Mouse (Mus musculus) kidney, adult 2 months (tissue): ENCODE data around the gene 0610010K14Rik. TPM values are rescaled to one million over a fixed set of nuclear protein-coding genes. Genes with fewer than 3 reads are reported as not detected.

Experiments used
- DNase-seq: peaks from one replicate; pipeline ENCODE4 v3.0.0; 2021
- H3K27ac ChIP-seq: fragments of 200-500 bp; 2 replicates; pipeline ENCODE4 v1.5.1; 2012; ENCODE audit warnings: low read depth, low read length, control low read depth, inconsistent platforms; ENCODE audit not compliant: insufficient read depth
- H3K27me3 ChIP-seq: fragments of 200-500 bp; replicated peaks from 2 replicates; pipeline ENCODE4 v1.6.1; 2012; ENCODE audit warnings: mild to moderate bottlenecking, moderate library complexity, low read length, inconsistent platforms; ENCODE audit not compliant: control insufficient read depth, insufficient read depth
- H3K36me3 ChIP-seq: fragments of 200-500 bp; 2 replicates; pipeline ENCODE4 v1.6.1; 2012; ENCODE audit warnings: mild to moderate bottlenecking, moderate library complexity, low read length, inconsistent platforms; ENCODE audit not compliant: control insufficient read depth, insufficient read depth
- H3K4me1 ChIP-seq: fragments of 200-500 bp; 2 replicates; pipeline ENCODE4 v1.6.1; 2011; ENCODE audit warnings: low read length; ENCODE audit not compliant: control insufficient read depth, insufficient read depth
- H3K4me3 ChIP-seq: fragments of 200-500 bp; 2 replicates; pipeline ENCODE4 v1.5.1; 2011; ENCODE audit warnings: mild to moderate bottlenecking, low read depth, low read length, control low read depth; ENCODE audit not compliant: insufficient read depth
- CTCF ChIP-seq: fragments of 200-500 bp; conservative IDR thresholded peaks from 2 replicates; pipeline ENCODE4 v1.5.1; 2011; ENCODE audit warnings: low read depth, mild to moderate bottlenecking, control low read depth, low read length, moderate library complexity, mixed read lengths; ENCODE audit not compliant: insufficient read depth, insufficient read length
- POLR2A ChIP-seq: fragments of 200-500 bp; IDR thresholded peaks from one replicate; pipeline ENCODE4 v1.6.1; 2011; ENCODE audit warnings: low read depth, low read length, control low read depth
- WGBS: fragments of 180-500 bp; shearing (Covaris S2); methylation state at CpG from one replicate; pipeline ENCODE4 v1.1.7; 2018; 5-methylcytosine and 5-hydroxymethylcytosine counted together
- polyA plus RNA-seq: library from polyadenylated mRNA; depleted of rRNA; stranded (reverse); fragments of >200 nt; gene quantifications from 2 replicates; pipeline ENCODE4 v1.2.3, GENCODE M21; 2012

The 0610010K14Rik gene
- polyA plus RNA-seq, 1 experiment, result 78.9 TPM

DNA sequence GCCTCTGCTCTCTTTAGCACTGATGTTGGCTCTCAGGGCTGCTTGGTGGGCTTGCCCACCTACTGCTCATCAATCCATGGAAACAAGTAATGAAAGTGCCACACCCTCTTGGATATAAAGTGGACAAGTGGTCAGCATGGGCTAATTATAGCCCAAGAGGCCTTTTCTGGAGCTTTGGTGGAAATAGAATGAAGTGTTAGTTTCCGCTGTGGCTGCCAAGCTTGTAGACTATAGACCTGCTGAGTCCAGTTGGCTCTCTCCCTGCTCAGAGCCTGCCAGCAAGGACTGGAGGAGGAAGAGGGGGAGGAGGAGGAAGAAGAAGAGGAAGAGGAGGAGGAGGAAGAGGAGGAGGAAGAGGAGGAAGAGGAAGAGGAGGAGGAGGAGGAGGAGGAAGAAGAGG is 28.7 kb upstream of the 0610010K14Rik start:
- no peak overlapping the region for H3K4me3 ChIP-seq
- DNase-seq, result peak; percentile 39
- H3K27me3 ChIP-seq, result no peaks in the 10 kb centered on the region
- WGBS, result 75% methylated on average over 1 of the region's 1 CpGs
- no peak overlapping the region for H3K27ac ChIP-seq
- TF ChIP-seq CTCF (no peak), POLR2A (no peak)
- no peaks in the 10 kb centered on the region for H3K4me1 ChIP-seq
- no peaks in the 10 kb centered on the region for H3K36me3 ChIP-seq

DNA sequence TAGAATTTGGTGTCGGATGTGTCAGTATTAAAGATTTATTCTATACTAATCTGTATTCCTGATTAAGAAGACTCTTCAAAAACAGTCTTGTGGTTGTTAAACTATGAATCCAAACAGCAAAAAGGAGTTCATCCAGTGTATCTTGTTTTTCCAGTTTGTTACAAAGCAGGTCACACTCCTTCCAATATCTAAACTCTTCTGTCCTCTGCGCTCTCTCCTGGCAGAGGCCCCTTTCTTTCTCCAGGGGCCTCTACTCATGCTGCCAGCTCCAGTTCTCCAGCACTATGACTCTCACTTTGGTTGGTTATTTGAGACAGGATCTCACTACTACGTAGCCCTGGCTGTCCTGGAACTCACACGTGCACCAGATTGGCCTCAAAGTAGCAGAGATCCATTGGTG is 28.1 kb upstream of the 0610010K14Rik start:
- no peaks in the 10 kb centered on the region for H3K36me3 ChIP-seq
- no peaks in the 10 kb centered on the region for H3K27me3 ChIP-seq
- H3K27ac ChIP-seq, result no peak overlapping the region
- H3K4me1 ChIP-seq, result no peaks in the 10 kb centered on the region
- 68% methylated on average over 4 of the region's 4 CpGs for WGBS
- TF ChIP-seq CTCF, result no peak
- no peak for TF ChIP-seq POLR2A
- DNase-seq, result no peak
- no peak overlapping the region for H3K4me3 ChIP-seq

- Histone ChIP-seq H3K4me1 (no peaks in the 10 kb centered on the region), H3K4me3 (no peak overlapping the region), H3K27me3 (no peaks in the 10 kb centered on the region), H3K27ac (no peak overlapping the region), H3K36me3 (no peaks in the 10 kb centered on the region)
- DNase-seq, result no peak
- 50% methylated on average over 3 of the region's 3 CpGs for WGBS
- TF ChIP-seq POLR2A (no peak), CTCF (no peak)
These were observed 27.5 kb upstream of the 0610010K14Rik start for GRCm38 (mm10) chr11:70265252-70265651.

- H3K36me3 ChIP-seq, result no peaks in the 10 kb centered on the region
- TF ChIP-seq CTCF, result no peak
- no peak for TF ChIP-seq POLR2A
- peaks cover 4% of the 10 kb centered on the region; the same call in 1 of the 2 replicates for H3K4me1 ChIP-seq
- no peak overlapping the region for H3K27ac ChIP-seq
- no peak overlapping the region for H3K4me3 ChIP-seq
- WGBS, result 91% methylated on average over 4 of the region's 4 CpGs
- no peaks in the 10 kb centered on the region for H3K27me3 ChIP-seq
- DNase-seq, result no peak
These were observed 21.3 kb upstream of the 0610010K14Rik start for GRCm38 (mm10) chr11:70259035-70259434.

DNA sequence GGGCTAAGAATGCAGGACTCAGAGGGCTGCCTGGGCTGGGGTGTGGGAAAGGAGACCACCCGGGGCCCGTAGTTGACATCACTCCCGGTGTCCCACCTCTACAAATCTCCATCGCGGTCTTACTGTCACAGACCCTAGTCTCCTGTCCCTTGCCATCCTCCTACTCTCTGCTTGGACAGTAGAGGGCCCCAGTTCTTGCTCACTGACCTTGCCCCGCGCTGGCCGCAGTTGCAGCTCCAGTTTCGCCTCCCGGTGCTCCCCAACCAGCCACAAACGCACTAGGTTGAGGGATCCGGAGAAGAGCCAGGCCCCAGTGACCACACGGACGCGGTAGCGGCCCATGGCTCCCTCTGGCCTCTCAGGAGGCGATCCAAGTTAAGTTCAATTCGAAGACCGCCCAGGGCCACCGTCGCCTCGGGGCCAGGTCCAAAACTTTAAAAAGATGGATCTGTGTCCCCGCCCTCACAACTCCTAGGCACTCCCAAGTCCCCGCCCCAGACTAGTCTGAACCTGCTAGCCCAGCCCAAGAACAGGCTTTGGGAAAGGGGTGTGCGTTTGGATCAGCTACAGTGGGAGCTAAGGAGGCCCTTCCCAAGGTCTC is 17.3 kb upstream of the 0610010K14Rik start, which contains the start of gene Alox12:
TSS of gene Alox12 (minus strand) at position 423 of the 601 bp plus-strand sequence.
- Histone ChIP-seq H3K4me1 (peaks cover 4% of the 10 kb centered on the region; the same call in 1 of the 2 replicates), H3K4me3 (peak within 1 kb of the TSS; percentile 41), H3K36me3 (no peaks in the 10 kb centered on the region), H3K27me3 (no peaks in the 10 kb centered on the region), H3K27ac (peak within 1 kb of the TSS; percentile 28; the same call in 1 of the 2 replicates)
- peak; percentile 66 for TF ChIP-seq CTCF
- TF ChIP-seq POLR2A, result no peak
- DNase-seq, result peak; percentile 69
- WGBS, result 2% methylated on average over 25 of the region's 25 CpGs

GRCm38 (mm10) chr11:70254337-70254736 is 16.6 kb upstream of the 0610010K14Rik start:
- no peak for DNase-seq
- TF ChIP-seq CTCF (no peak), POLR2A (no peak)

DNA sequence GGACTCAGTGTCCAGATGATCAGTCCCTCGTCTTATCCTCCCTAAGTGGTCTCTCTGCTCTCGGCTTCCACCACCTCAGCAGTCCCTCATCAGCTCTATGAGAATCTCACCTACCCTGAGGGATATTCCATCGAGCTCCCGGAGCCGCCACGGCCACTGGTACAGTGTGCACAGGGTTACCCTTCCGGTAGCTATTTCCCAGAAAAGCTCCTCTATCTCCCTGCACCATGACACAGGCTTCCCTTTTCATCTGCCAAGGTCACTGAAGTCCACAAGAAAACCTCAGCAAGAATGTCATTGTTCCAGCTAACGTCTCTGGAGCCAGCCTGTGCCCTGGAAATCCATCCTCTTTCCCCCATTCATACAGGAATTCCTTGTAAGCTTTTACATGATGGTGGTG is 14.1 kb upstream of the 0610010K14Rik start:
- no peaks in the 10 kb centered on the region for H3K27me3 ChIP-seq

More at GRCm38 (mm10) chr11:70254337-70254736, 16.6 kb upstream of the 0610010K14Rik start:
- Histone ChIP-seq H3K4me1 (peaks cover 4% of the 10 kb centered on the region; the same call in 1 of the 2 replicates), H3K27me3 (no peaks in the 10 kb centered on the region), H3K4me3 (peak overlapping the region; percentile 41), H3K27ac (no peak overlapping the region), H3K36me3 (no peaks in the 10 kb centered on the region)
- 13% methylated on average over 18 of the region's 18 CpGs for WGBS

More for the DNA sequence above, 14.1 kb upstream of the 0610010K14Rik start:
- DNase-seq, result no peak
- Histone ChIP-seq H3K4me1 (peaks cover 4% of the 10 kb centered on the region; the same call in 1 of the 2 replicates), H3K27ac (no peak overlapping the region), H3K36me3 (no peaks in the 10 kb centered on the region), H3K4me3 (no peak overlapping the region)
- TF ChIP-seq POLR2A (no peak), CTCF (no peak)
- 78% methylated on average over 8 of the region's 8 CpGs for WGBS
